Mouse (Mus musculus): Measurements from ENCODE around the gene A730061H03Rik.

A730061H03Rik gene

DNA sequence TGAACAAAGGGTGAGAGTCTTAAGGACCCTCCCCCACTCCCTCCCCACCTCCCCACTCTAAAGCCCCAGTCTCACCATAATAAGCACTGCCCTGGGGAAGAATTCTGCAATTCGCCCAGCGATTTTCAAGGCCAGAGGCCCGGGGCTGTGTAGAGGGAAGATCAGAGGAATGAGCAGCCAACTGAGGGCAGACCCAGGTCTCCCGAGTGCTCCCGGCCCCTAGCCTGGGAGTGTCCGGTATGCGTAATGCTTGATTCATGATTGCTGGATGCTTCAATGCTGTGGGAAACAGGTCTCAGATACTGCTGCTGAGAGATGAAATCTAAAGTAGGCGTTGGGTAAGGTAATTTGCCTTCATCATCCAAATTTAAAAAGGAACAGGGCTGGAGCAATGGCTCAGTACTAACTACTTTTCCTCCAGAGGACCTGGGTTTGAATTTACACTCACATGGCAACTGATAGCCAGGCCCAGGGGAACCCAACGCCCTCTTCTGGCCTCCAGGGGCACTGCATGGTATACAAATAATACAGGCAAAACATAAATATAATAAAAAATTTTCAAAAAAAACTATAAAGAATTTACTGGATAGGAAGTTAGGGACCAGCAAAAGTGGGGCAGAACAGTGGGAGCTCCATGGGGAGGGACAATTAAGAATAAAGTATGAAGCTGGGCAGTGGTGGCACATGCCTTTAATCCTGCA is 21.9 kb upstream of the A730061H03Rik start:
- DNase-seq (ENCODE audit: low read depth in 2 of 2, low spot score in 2 of 2): no peak

DNA sequence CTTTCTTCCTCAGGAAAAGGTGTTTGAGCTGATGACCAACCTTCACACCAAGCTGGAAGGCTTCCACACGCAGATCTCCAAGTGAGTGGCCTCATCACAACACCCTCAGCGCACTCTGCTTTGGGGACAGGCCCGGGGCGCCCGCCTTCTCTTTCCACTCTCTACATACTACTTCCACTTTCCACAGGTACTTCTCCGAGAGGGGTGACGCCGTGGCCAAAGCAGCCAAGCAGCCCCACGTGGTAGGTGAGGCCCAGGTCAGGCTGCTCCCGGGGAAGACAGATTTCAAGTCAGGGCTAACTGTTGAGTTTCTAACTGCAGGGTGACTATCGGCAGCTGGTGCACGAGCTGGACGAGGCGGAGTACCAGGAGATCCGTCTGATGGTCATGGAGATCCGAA is 20.5 kb upstream of the A730061H03Rik start:
- no peak for DNase-seq (ENCODE audit: low read depth in 2 of 2, low spot score in 2 of 2)

DNA sequence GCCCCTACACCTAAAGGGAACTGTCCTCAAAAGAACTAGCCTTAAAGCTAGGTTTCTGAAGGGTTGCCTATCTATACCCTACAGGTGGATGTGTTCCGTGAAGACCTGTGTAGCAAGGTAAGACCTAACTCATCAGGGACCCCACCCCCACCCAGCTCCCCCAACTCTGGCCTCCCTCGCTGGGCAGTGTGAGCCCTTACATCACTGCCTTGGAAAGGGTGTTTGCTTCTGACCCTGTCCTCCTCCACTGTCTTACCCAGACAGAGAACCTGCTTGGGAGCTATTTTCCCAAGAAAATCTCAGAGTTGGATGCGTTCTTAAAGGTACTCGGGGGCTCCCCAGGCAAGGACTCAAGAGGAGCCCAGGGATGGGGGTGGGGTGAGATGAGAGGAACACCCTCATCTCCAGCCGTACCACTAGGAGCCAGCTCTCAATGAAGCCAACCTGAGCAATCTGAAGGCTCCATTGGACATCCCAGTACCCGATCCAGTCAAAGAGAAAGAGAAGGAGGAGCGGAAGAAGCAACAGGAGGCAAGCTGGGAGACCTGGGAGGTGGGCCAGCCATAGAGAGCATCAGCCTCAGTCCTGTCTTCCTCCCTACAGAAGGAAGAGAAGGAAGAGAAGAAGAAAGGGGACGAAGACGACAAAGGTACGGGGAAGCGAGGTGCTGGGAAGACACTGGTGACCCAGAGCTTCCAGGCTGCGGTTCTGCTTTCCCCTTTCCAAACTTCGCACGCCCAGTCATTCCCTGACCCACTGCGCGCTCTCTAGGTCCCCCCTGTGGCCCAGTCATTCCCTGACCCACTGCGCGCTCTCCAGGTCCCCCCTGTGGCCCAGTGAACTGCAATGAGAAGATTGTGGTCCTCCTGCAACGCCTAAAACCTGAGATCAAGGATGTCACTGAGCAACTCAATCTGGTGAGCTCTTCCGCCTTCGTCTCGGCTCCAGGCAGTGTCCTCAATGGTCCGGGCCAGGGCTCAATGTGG is 19.6 kb upstream of the A730061H03Rik start:
- no peak for DNase-seq (ENCODE audit: low read depth in 2 of 2, low spot score in 2 of 2)

DNA sequence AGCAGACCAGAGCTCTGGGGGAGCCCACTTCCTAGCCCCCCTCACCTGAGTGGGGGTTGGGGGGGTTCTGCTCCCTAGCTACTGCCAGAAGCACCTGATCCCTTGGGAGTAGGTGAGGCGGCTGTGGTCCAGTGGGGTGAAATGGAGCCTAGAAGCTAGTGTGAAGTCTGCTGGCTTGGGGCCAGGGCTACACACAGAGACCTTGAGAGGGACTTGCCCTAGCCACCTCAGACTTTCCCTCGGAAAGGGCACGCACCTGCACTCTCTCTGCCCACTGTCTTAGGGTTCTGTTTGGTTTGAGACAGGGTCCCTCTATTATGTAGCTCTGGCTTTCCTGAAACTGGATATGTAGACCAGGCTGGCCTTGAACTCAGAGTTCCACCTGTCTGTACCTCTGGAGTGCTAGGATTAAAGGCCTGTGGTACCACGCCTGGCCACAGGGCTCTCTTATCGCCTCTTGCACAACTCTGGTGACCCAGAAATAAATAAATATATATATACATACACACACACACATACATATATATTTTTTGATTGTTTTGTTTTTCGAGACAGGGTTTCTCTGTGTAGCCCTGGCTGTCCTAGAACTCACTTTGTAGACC is 18.6 kb upstream of the A730061H03Rik start:
- peak in 1 of 2 experiments; percentile 14 for DNase-seq (ENCODE audit: low read depth in 2 of 2, low spot score in 2 of 2)

DNA sequence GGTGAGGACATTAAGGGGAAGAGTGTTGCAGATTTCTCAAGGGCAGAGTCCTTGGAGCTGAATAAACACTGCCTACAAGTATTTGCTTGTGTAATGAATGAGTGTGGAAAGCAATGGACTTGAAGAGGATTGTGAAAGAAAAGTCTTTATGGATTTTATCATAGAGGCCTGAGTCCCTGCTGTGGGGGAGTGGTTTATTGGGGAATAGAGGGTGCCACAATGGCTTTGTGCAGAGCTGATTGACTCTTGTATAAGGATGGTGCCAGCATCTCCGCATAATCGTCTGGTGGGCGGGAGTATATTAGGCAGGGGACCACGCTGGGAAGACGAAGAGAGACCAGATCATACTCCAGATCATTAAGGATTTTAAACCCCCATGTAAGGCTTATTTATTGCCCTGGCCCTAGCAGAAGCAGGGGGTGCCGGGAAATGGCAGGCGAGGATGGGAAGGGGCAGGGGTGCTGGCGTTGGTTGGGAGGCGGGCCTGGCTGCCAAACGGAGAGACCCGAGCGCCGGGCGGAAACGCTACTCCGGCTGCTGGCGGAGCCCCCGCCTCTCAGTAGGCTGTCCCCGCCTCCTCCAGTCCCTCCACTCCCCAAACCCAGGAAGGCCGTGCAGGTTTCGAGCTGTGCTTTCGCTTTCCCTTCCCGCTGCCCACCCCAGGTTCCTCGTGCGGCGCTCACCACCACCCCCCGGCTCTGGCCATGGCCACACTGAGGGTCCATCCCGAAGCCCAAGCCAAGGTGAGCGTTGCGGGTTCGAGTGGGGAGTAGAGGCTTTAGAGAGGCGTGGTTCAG is 17.9 kb upstream of the A730061H03Rik start, which contains the start of gene Psme1:
Psme1 (plus strand) TSS at position 253 of the 797 bp plus-strand sequence.
- peak; percentile 70 to 71 for DNase-seq (ENCODE audit: low read depth in 2 of 2, low spot score in 2 of 2)

DNA sequence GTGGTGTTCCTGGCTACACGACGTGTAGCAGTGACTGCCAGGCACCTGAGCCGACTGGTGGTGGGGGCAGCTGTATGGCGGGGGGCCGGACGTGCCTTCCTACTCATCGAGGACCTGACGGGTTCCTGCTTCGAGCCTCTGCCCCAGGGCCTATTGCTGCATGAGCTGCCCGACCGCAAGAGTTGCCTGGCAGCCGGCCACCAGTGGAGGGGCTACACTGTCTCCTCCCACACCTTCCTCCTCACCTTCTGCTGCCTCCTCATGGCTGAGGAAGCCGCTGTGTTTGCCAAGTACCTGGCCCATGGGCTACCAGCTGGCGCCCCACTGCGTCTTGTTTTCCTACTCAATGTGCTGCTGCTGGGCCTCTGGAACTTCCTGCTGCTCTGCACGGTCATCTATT is 16.2 kb upstream of the A730061H03Rik start:
- DNase-seq (ENCODE audit: low read depth in 2 of 2, low spot score in 2 of 2): no peak

DNA sequence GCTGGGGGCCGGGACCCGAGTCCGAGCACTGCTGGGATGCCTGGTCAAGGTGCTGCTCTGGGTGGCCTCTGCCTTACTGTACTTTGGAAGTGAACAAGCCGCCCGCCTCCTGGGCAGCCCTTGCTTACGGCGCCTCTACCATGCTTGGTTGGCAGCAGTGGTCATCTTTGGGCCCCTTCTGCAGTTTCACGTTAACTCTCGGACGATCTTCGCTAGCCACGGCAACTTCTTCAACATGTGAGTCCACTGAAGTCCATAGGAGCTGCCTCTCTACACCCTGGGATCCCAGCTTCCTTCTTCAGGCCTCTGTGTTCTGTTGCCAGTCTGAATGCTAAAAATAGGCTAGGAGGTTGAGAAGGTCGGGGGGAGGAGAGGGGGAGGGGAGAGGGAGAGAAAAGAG is 15.5 kb upstream of the A730061H03Rik start:
- no peak for DNase-seq (ENCODE audit: low read depth in 2 of 2, low spot score in 2 of 2)

DNA sequence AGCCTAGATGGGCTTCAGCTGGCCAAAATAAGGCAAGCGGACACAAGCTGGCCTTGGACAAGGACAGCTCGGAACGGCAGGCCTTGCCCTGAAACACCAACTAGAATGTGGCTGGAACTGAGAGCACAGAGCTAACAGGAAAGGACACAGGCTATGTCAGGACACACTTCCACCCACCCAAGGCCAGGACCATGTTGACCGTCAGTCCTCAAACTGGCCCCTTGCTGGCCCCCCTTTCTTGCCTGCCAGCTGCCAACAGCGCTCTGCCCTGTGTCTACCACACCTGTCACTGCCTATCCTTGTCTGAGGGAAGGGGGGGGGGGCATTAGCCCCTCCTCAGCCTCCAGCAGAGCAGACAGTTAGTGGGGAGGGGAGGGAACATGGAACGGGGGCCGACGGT is 15.1 kb upstream of the A730061H03Rik start, which contains the start of gene Fitm1:
Fitm1 (plus strand) TSS at position 316 of the 400 bp plus-strand sequence.
- no peak for DNase-seq (ENCODE audit: low read depth in 2 of 2, low spot score in 2 of 2)

DNA sequence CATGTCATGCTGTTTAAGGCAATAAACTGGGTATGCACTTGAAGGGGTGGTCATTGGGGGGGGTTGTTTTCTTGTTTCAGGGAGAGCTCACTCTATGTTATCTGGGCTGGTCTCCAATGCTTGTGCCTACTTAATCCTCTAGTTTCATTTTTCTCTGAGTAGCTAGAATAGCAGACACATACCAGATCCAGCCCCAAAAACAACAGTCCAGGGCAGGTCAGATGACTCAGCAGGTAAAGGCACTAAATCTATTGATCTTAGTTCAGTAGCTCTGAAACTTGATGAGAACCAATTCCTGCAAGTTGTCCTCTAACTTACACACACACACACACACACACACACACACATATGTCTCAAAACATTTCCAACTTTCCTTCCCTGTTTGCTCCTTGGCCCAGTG is 11.6 kb upstream of the A730061H03Rik start:
- no peak for DNase-seq (ENCODE audit: low read depth in 2 of 2, low spot score in 2 of 2)

DNA sequence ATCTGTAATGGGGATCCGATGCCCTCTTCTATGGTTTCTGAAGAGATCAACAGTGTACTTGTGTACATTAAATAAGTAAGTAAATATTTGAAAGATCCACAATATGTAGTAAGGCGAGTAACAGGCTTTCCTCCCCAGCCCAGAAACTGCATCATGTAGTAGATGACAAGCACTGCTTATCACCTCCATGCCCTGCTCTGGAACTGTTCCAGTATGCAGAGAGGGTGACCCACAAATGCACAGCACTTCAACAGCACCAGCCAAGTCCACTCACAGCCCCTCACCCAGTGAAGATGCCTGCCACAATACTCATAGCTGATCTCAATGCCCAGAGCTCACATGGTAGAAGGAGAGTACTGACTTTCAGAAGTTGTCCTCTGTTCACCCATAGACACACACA is 10.4 kb upstream of the A730061H03Rik start:
- DNase-seq (ENCODE audit: low read depth in 2 of 2, low spot score in 2 of 2): no peak

DNA sequence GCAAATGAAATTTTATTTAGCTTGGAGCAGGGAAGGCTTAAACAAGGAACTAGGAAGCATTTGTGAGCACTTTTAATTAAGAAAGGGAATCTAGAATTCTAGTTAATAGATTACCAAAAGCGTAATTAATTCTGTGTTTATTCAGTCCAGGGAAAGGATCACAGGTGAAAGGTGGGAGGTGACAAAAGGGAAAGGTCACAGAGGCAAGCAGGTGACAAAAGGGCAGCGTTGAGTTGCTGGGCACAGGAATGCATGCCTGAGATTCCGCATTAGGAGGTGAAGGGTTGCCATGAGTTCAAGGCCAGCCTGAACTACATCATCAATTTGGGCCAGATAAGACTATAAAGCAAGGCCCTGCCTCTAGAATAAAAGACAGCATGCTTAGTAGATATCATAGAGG is 7.3 kb upstream of the A730061H03Rik start:
- DNase-seq (ENCODE audit: low read depth in 2 of 2, low spot score in 2 of 2): no peak

DNA sequence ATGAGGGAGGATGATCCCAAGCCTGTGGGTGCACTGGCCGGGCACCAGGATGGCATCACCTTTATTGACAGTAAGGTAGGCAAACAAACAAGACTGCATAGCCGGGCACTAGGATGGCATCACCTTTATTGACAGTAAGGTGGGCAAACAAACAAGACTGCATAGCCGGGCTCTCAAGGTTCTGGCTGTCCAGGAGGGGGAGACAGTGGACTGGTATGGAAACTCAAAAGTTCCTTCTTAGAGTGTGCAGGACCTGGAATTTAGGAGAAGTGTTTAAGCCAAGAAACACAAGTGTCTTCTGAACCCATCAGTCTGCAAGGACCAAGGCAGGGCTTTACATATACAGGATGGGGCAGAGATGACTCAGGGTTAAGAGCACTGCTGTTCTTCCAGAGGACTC is 5.5 kb upstream of the A730061H03Rik start:
- no peak for DNase-seq (ENCODE audit: low read depth in 2 of 2, low spot score in 2 of 2)

DNA sequence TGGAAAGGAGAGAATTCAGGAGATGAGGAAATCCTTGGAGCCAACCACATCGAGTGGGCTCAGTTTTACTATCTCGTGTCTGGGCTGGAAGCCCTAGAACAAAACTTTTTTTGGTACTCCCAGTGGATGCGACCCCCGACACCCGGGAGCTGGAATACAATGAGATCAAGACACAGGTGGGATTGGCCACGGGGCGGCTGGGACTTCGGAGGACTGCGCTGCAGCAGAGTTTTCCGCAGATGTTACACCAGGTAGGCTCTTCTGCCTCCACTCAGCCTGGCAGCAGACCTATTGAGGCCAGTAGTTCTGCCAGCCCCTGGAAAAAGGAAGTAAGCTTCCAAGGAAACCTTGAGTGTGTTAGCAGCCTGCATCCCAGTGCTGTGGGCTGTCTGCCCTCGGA is 3.0 kb upstream of the A730061H03Rik start:
- DNase-seq (ENCODE audit: low read depth in 2 of 2, low spot score in 2 of 2): no peak

DNA sequence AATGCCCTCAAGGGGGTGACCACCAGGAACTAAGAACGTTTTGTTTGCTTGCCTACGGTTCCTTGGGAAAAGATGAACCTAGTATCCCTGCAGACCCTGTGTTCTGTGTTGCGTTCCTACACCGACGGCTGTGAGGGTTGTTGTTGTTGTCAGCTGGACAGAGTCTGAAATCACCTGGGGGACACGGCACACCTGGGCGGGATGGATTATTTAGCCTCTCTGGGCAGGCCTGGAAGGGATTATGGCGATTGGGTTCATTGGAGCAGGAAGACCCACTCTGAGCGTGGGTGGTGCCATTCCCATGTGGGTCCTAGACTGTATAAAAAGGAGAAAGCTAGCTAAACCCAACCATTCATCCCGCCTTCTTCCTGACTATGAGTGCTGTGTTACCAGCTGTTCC is 1.7 kb upstream of the A730061H03Rik start:
- no peak for DNase-seq (ENCODE audit: low read depth in 2 of 2, low spot score in 2 of 2)

DNA sequence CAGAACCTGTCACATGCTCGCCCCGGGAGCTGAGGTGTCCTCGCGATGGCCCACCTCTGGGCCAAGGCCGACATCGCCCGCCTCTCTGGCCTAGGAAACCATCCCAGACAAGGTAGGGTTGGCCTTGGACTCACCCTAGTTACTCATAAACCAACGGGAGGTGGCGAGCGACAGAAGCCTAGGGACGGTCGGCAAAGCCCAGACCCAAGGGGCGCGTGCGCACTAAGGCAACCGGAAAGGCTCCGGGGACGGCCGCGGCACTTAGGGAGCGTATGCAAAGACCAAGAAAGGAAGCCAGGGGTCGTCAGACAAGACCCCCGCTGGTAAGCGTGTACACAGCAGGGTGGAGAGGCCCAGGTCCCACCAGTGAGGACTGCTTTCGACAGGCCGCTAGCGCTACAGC is 406 bp downstream of the A730061H03Rik start, which contains the start of gene Dcaf11:
Dcaf11 (plus strand) TSS at position 208 of the 403 bp plus-strand sequence.
- DNase-seq (ENCODE audit: low read depth in 2 of 2, low spot score in 2 of 2): peak; percentile 68 to 77

DNA sequence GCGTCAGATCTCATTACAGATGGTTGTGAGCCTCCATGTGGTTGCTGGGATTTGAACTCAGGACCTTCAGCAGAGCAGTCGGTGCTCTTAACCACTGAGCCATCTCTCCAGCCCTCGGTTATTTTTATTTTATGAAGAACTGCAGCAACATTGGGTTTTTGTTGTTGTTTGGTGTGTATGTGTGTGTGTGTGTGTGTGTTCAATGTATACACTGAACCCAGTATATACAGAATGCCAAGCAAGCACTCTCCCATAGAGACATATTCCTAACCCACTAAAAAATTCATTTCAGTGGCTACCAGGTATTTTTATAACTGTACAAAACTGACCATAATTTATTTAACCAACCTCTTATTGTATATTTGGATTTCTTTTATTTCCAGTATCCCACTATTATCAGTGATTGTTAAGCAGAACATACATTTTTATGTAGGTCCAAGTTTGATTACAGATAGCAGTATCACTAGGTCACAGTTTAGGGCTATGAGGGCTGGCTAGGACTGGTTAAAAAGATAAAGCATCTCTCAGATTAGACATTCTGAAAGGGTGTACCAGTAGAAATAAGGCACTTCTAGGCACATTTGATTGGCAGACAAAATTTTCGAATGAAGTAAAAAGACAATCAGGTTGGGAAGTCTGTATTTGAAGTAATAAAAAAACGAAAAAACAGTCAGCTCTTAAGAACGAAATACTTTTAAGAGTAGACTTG is 1.3 kb downstream of the A730061H03Rik start:
- DNase-seq (ENCODE audit: low read depth in 2 of 2, low spot score in 2 of 2): no peak

DNA sequence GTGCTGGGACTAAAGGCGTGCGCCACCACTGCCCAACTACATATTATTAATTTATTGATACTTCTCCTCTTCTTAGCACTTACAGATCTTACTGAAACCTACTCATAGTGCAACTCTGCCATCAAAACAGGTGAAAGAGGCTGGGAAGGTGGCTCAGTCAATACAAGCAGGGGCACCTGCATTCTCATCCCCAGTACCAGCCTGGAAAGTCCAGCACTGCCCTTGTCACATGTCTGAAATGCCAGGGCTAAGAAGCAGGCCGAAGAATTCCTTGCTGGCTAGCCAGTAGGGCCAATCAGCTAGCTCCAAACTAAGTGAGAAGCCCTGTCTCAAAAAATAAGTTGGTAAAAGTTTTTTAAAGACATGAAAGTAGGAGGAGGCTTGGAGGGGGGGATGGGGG is 2.6 kb downstream of the A730061H03Rik start:
- no peak for DNase-seq (ENCODE audit: low read depth in 2 of 2, low spot score in 2 of 2)

DNA sequence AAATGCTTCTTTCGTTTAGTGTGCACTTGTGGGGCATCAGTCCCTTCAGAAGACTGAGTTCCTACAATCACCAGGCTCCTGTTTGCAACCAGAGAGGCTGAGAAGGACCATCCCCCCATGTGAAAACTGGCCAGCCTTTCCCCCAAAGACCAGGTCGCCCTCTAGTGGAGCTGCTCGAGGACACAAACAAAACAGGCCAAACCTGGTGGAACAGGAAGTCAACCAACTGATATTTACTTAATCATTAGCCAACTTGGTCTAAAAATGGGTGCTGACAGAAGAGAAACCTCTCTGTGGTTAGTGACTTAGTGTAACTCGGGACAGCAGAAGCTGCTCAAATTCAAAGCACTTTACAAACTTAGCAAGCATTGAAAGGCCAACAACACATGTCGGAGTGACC is 3.2 kb downstream of the A730061H03Rik start:
- peak; percentile 51 to 68 for DNase-seq (ENCODE audit: low read depth in 2 of 2, low spot score in 2 of 2)

DNA sequence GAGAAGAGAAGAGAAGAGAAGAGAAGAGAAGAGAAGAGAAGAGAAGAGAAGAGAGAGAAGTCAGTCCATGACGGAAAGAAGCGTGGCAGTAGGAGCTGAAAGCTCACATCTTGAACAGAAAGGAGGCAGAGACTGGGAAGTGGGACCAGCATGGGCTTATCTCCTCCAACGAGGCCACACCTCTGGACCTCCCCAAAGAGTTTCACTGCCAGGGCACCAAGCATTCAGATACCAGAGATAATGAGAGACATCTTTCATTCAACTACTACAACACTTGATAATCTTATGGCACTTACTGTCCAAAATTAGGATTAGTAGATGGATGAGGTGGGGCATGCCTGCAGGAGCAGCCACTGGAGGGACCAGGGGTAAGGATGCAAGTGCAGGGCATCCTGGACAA is 4.4 kb downstream of the A730061H03Rik start:
- no peak for DNase-seq (ENCODE audit: low read depth in 2 of 2, low spot score in 2 of 2)

DNA sequence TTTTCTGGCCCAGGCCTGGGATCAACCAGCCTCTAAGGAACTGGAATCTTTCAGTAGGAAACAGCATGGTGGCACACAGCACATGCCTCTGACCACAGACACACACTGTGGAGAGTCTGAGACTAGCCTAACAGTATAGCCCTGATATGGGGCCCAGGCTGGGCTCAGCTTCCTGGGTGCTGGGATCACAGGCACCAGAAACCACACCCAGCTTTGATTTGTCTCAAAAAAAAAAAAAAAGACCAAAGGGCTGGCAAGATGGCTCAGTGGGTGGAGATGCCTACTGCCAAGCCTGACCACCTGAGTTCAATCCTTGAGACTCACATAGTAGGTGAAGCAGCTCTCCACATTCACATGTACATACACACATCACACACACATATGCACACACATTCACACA is 5.6 kb downstream of the A730061H03Rik start:
- DNase-seq (ENCODE audit: low read depth in 2 of 2, low spot score in 2 of 2): no peak
